Mouse (Mus musculus) ES-E14 (cell line): ENCODE measurements at regions not wholly inside any gene's neighbourhood (a gene's known extent, or its start where the extent isn't known, plus 50 kb on each side); places are given as distances from the start of the nearest gene placed in this dataset.
A peak's percentile ranks its signal among the peaks of the same experiment; 100 is the strongest.

Experiments used
- CHD2 ChIP-seq: IDR thresholded peaks from 2 replicates; pipeline ENCODE4 v1.6.1; 2014; ENCODE audit warnings: mild to moderate bottlenecking, low read depth, low read length, inconsistent platforms
- MAFK ChIP-seq: IDR thresholded peaks from 2 replicates; pipeline ENCODE4 v1.6.1; 2014; ENCODE audit warnings: mild to moderate bottlenecking, low read depth, low read length, inconsistent platforms; ENCODE audit not compliant: insufficient read depth
- ZNF384 ChIP-seq: IDR thresholded peaks from 2 replicates; pipeline ENCODE4 v1.6.1; 2012; ENCODE audit warnings: low read depth, low read length, inconsistent platforms

- TF ChIP-seq CHD2 = no peak
- peak; percentile 76 for TF ChIP-seq MAFK
- TF ChIP-seq ZNF384 = no peak
These were observed 104.6 kb upstream of the Teddm2 start for GRCm38 (mm10) chr1:154004647-154005046.
